Mouse (Mus musculus): ENCODE results near the gene Zc3h12d.

GRCm38 (mm10) chr10:7820171-7820570, 12.1 kb upstream of the Zc3h12d start:
- TF ChIP-seq TCF12 (IDR thresholded peaks at IDR 0.05; ENCODE audit: insufficient read depth, poor library complexity, severe bottlenecking) = no peak
- no peak for TF ChIP-seq POLR2AphosphoS2 (IDR thresholded peaks at IDR 0.05; ENCODE audit: insufficient read length, low read depth)
- TF ChIP-seq MAX (IDR thresholded peaks at IDR 0.05; ENCODE audit: low read depth) = no peak
- no peak for TF ChIP-seq CEBPB (IDR thresholded peaks at IDR 0.05; ENCODE audit: insufficient read depth, poor library complexity, severe bottlenecking)
- TF ChIP-seq MYOD1 (IDR thresholded peaks at IDR 0.05; ENCODE audit: control insufficient read depth in 1 of 3, insufficient read length in 2 of 3, low read depth in 2 of 3) = no peak
- no peak for TF ChIP-seq SRF (IDR thresholded peaks at IDR 0.05; ENCODE audit: control insufficient read depth, insufficient read length, low read depth)
- no peak for TF ChIP-seq POLR2A (IDR thresholded peaks at IDR 0.05; ENCODE audit: insufficient read length, low read depth)
- TF ChIP-seq E2F4 (IDR thresholded peaks at IDR 0.05; ENCODE audit: insufficient read depth) = no peak
- no peak for TF ChIP-seq USF1 (IDR thresholded peaks at IDR 0.05; ENCODE audit: low read depth)
- TF ChIP-seq MYOG (IDR thresholded peaks at IDR 0.05; ENCODE audit: control insufficient read depth in 1 of 3, insufficient read depth in 1 of 3, insufficient read length in 2 of 3, low read depth in 2 of 3) = no peak
- TF ChIP-seq REST (IDR thresholded peaks at IDR 0.05; ENCODE audit: insufficient read depth, insufficient read length) = no peak
